Mouse (Mus musculus): ENCODE results near the gene Ctsg. TPM values are rescaled to one million over a fixed set of nuclear protein-coding genes. Genes with fewer than 3 reads are reported as not detected.
"Not testable (repeated sequence)": the region's sequence is repeated elsewhere in the genome, so short reads cannot be mapped to it uniquely, and the experiment has no call there.

The Ctsg gene
- polyA plus RNA-seq (2016; fragmentation: Nextera tagmentation; extraction: Ambion mirVana) = not detected in 2 replicates

- Histone ChIP-seq H3K9me3 (no peaks in the 10 kb centered on the region), H3K4me1 (no peaks in the 10 kb centered on the region), H3K36me3 (replicated peaks) (no peaks in the 10 kb centered on the region), H3K27ac (replicated peaks) (no peak within 1 kb of the TSS), H3K27me3 (replicated peaks; ENCODE audit: low read depth, poor library complexity, severe bottlenecking) (no peaks in the 10 kb centered on the region), H3K4me3 (no peak within 1 kb of the TSS)
- no peak for DNase-seq (ENCODE audit: low spot score)
- WGBS = 81% methylated on average over 10 of the region's 10 CpGs
Measured at GRCm38 (mm10) chr14:56102386-56102785, at the start of gene Ctsg. Gene Ctsg (minus strand): TSS chr14:56102574.

- not testable (repeated sequence) for H3K36me3 ChIP-seq (replicated peaks); H3K27ac ChIP-seq (replicated peaks); H3K27me3 ChIP-seq (replicated peaks; ENCODE audit: low read depth, poor library complexity, severe bottlenecking); DNase-seq (ENCODE audit: low spot score); H3K4me3 ChIP-seq; H3K4me1 ChIP-seq; H3K9me3 ChIP-seq
- WGBS = 79% methylated on average over 1 of the region's 1 CpGs
Measured at GRCm38 (mm10) chr14:56133675-56134074, 31.3 kb upstream of the Ctsg start.

- not testable (repeated sequence) for H3K4me3 ChIP-seq; H3K27me3 ChIP-seq (replicated peaks; ENCODE audit: low read depth, poor library complexity, severe bottlenecking); H3K9me3 ChIP-seq; H3K4me1 ChIP-seq; H3K36me3 ChIP-seq (replicated peaks); H3K27ac ChIP-seq (replicated peaks); DNase-seq (ENCODE audit: low spot score)
- 89% methylated on average over 2 of the region's 2 CpGs for WGBS
Measured at GRCm38 (mm10) chr14:56132508-56132907, 30.1 kb upstream of the Ctsg start, which contains the start of gene Gzmd. Gene Gzmd (minus strand): TSS chr14:56132608.

GRCm38 (mm10) chr14:56128341-56128740 is 26.0 kb upstream of the Ctsg start:
- H3K27me3 ChIP-seq (replicated peaks; ENCODE audit: low read depth, poor library complexity, severe bottlenecking) = no peaks in the 10 kb centered on the region
- H3K36me3 ChIP-seq (replicated peaks) = no peaks in the 10 kb centered on the region
- 48% methylated on average over 3 of the region's 3 CpGs for WGBS
- H3K27ac ChIP-seq (replicated peaks) = no peak overlapping the region
- no peaks in the 10 kb centered on the region for H3K4me1 ChIP-seq
- H3K4me3 ChIP-seq = no peak overlapping the region
- DNase-seq (ENCODE audit: low spot score) = no peak
- H3K9me3 ChIP-seq = no peaks in the 10 kb centered on the region

- WGBS = 82% methylated on average over 3 of the region's 3 CpGs
- Histone ChIP-seq H3K4me1 (no peaks in the 10 kb centered on the region), H3K4me3 (no peak overlapping the region), H3K9me3 (no peaks in the 10 kb centered on the region), H3K27ac (replicated peaks) (no peak overlapping the region), H3K27me3 (replicated peaks; ENCODE audit: low read depth, poor library complexity, severe bottlenecking) (no peaks in the 10 kb centered on the region), H3K36me3 (replicated peaks) (no peaks in the 10 kb centered on the region)
- DNase-seq (ENCODE audit: low spot score) = no peak
Measured at GRCm38 (mm10) chr14:56123516-56123915, 21.1 kb upstream of the Ctsg start.

- H3K4me3 ChIP-seq = no peak within 1 kb of the TSS
- no peaks in the 10 kb centered on the region for H3K36me3 ChIP-seq (replicated peaks)
- no peaks in the 10 kb centered on the region for H3K4me1 ChIP-seq
- DNase-seq (ENCODE audit: low spot score) = no peak
- H3K9me3 ChIP-seq = no peaks in the 10 kb centered on the region
- no peak within 1 kb of the TSS for H3K27ac ChIP-seq (replicated peaks)
- no peaks in the 10 kb centered on the region for H3K27me3 ChIP-seq (replicated peaks; ENCODE audit: low read depth, poor library complexity, severe bottlenecking)
Measured at GRCm38 (mm10) chr14:56120525-56120924, 18.2 kb upstream of the Ctsg start, which contains the start of gene Gzme. Gene Gzme (minus strand): TSS chr14:56120625.

- 91% methylated on average over 33 of the region's 33 CpGs for WGBS
- not testable (repeated sequence) for H3K36me3 ChIP-seq (replicated peaks); H3K4me1 ChIP-seq; DNase-seq (ENCODE audit: low spot score); H3K4me3 ChIP-seq; H3K9me3 ChIP-seq; H3K27me3 ChIP-seq (replicated peaks; ENCODE audit: low read depth, poor library complexity, severe bottlenecking); H3K27ac ChIP-seq (replicated peaks)
Measured at GRCm38 (mm10) chr14:56115531-56116310, 13.3 kb upstream of the Ctsg start.

GRCm38 (mm10) chr14:56105447-56106180 is 3.2 kb upstream of the Ctsg start:
- no peaks in the 10 kb centered on the region for H3K9me3 ChIP-seq
- H3K27ac ChIP-seq (replicated peaks) = no peak overlapping the region
- H3K27me3 ChIP-seq (replicated peaks; ENCODE audit: low read depth, poor library complexity, severe bottlenecking) = no peaks in the 10 kb centered on the region
- 87% methylated on average over 13 of the region's 13 CpGs for WGBS
- no peak overlapping the region for H3K4me3 ChIP-seq
- no peaks in the 10 kb centered on the region for H3K36me3 ChIP-seq (replicated peaks)
- no peaks in the 10 kb centered on the region for H3K4me1 ChIP-seq
- no peak for DNase-seq (ENCODE audit: low spot score)

- Histone ChIP-seq H3K9me3 (no peaks in the 10 kb centered on the region), H3K27me3 (replicated peaks; ENCODE audit: low read depth, poor library complexity, severe bottlenecking) (no peaks in the 10 kb centered on the region), H3K4me3 (no peak overlapping the region), H3K27ac (replicated peaks) (no peak overlapping the region), H3K36me3 (replicated peaks) (no peaks in the 10 kb centered on the region), H3K4me1 (no peaks in the 10 kb centered on the region)
- WGBS = 89% methylated on average over 5 of the region's 5 CpGs
- DNase-seq (ENCODE audit: low spot score) = no peak
Measured at GRCm38 (mm10) chr14:56105016-56105415, 2.6 kb upstream of the Ctsg start.

- Histone ChIP-seq H3K27me3 (replicated peaks; ENCODE audit: low read depth, poor library complexity, severe bottlenecking) (no peaks in the 10 kb centered on the region), H3K4me3 (no peak overlapping the region), H3K9me3 (no peaks in the 10 kb centered on the region), H3K36me3 (replicated peaks) (no peaks in the 10 kb centered on the region), H3K4me1 (no peaks in the 10 kb centered on the region), H3K27ac (replicated peaks) (no peak overlapping the region)
- DNase-seq (ENCODE audit: low spot score) = no peak
- WGBS = 80% methylated on average over 3 of the region's 3 CpGs
Measured at GRCm38 (mm10) chr14:56103452-56103851, 1.1 kb upstream of the Ctsg start.

- H3K36me3 ChIP-seq (replicated peaks) = no peaks in the 10 kb centered on the region
- no peak overlapping the region for H3K4me3 ChIP-seq
- H3K27me3 ChIP-seq (replicated peaks; ENCODE audit: low read depth, poor library complexity, severe bottlenecking) = no peaks in the 10 kb centered on the region
- H3K4me1 ChIP-seq = no peaks in the 10 kb centered on the region
- H3K27ac ChIP-seq (replicated peaks) = no peak overlapping the region
- no peak for DNase-seq (ENCODE audit: low spot score)
- 80% methylated on average over 4 of the region's 4 CpGs for WGBS
- no peaks in the 10 kb centered on the region for H3K9me3 ChIP-seq
Measured at GRCm38 (mm10) chr14:56098940-56099339, 3.4 kb downstream of the Ctsg start.

- no peak for DNase-seq (ENCODE audit: low spot score)
- 79% methylated on average over 1 of the region's 1 CpGs for WGBS
- no peaks in the 10 kb centered on the region for H3K36me3 ChIP-seq (replicated peaks)
- H3K27me3 ChIP-seq (replicated peaks; ENCODE audit: low read depth, poor library complexity, severe bottlenecking) = no peaks in the 10 kb centered on the region
- no peaks in the 10 kb centered on the region for H3K9me3 ChIP-seq
- H3K27ac ChIP-seq (replicated peaks) = no peak overlapping the region
- no peaks in the 10 kb centered on the region for H3K4me1 ChIP-seq
- no peak overlapping the region for H3K4me3 ChIP-seq
Measured at GRCm38 (mm10) chr14:56097597-56097996, 4.8 kb downstream of the Ctsg start.

GRCm38 (mm10) chr14:56093353-56093752 is 9.0 kb downstream of the Ctsg start:
- Histone ChIP-seq H3K27ac (replicated peaks) (no peak overlapping the region), H3K4me1 (no peaks in the 10 kb centered on the region), H3K27me3 (replicated peaks; ENCODE audit: low read depth, poor library complexity, severe bottlenecking) (no peaks in the 10 kb centered on the region), H3K36me3 (replicated peaks) (no peaks in the 10 kb centered on the region), H3K9me3 (no peaks in the 10 kb centered on the region), H3K4me3 (no peak overlapping the region)
- DNase-seq (ENCODE audit: low spot score) = no peak
- WGBS = 79% methylated on average over 2 of the region's 2 CpGs

All from embryonic facial prominence, embryonic 10.5 days (tissue).